Mouse (Mus musculus): ENCODE data around the gene Gmpr2.

DNA sequence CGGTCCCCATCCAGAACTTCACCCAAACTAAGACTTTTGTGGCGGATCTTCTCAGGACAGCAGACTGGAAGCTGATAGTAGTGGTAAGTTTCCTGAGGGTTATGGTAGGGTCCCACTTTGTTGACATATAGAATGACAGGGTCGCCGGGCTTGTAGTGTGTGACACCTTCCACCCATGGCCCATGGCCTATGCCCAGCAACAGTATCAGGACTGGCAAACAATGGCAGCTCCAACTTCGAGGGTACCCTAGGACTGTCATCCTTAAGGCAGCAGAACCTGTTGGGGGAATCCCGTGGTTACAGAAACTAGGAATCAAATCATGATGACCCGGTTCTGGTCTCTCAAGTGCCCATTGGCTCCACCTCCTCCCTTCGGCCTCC, 29.1 kb upstream of the Gmpr2 start:
- TF ChIP-seq CTCF (conservative IDR thresholded peaks at IDR 0.05; ENCODE audit: low read length) (no peak), NANOG (IDR thresholded peaks at IDR 0.05; ENCODE audit: borderline replicate concordance, low read length) (no peak)

Measured in E14TG2a.4 (cell line).